Mouse (Mus musculus) cerebellum, adult 2 months (tissue): Measurements from ENCODE around the gene Med31.

ENCODE experiments used
- CTCF ChIP-seq: fragments of 200-500 bp; IDR thresholded peaks from 2 replicates; pipeline ENCODE4 v1.5.1; 2011; ENCODE audit warnings: low read depth, mild to moderate bottlenecking, control low read depth, low read length, moderate library complexity, borderline replicate concordance; ENCODE audit not compliant: insufficient read depth
- POLR2A ChIP-seq: fragments of 200-500 bp; IDR thresholded peaks from 2 replicates; pipeline ENCODE4 v1.6.1; 2011; ENCODE audit warnings: low read length, control low read depth, borderline replicate concordance; ENCODE audit not compliant: insufficient read depth

GRCm38 (mm10) chr11:72223414-72223813, 8.0 kb upstream of the Med31 start:
- no peak for TF ChIP-seq CTCF
- no peak for TF ChIP-seq POLR2A
